10 mouse cellular contexts compared by ENCODE assay signal in the genomic region with DNA sequence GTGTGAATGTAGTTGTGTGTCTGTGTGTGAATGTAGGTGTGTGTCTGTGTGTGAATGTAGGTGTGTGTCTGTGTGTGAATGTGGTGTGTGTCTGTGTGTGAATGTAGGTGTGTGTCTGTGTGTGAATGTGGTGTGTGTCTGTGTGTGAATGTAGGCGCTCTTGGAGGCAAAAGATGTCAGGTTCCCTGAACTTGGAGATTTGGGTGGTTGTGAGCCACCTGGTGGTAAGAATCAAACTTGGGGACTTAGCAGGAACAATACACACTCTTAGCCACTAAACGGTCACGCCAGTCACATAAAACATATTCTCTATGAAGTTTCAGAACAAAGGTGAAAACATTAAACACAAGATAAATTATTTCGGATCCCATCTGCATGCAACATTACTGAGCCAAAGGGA. TPM values are rescaled to one million over a fixed set of nuclear protein-coding genes. Genes with fewer than 3 reads are reported as not detected.
A peak's percentile ranks its signal among the peaks of the same experiment; 100 is the strongest.
DNase-seq lines count a peak whose midpoint lies in the region; ATAC-seq lines count a peak whose summit lies in the region.
"Had no signal": no experiment of that assay in that cellular context is flagged by ENCODE, and none has a peak within 500 bp of the region (broad histone marks: within the 10 kb centered on the region; RNA-seq: fewer than 3 reads in every experiment).

No protein-coding gene starts in this region.

- H3K9ac ChIP-seq in kidney, embryonic 15.5 days: no peak overlapping the region
- no peak overlapping the region for H3K9ac ChIP-seq in neural tube, embryonic 15.5 days (replicated peaks)

- H3K4me2 ChIP-seq in kidney, embryonic 15.5 days: no peak overlapping the region
- H3K4me2 ChIP-seq in neural tube, embryonic 15.5 days: no peak overlapping the region

- H3K9me3 ChIP-seq in kidney, embryonic 15.5 days (replicated peaks): no peaks in the 10 kb centered on the region
- no peaks in the 10 kb centered on the region for H3K9me3 ChIP-seq in neural tube, embryonic 15.5 days (replicated peaks)

- no peaks in the 10 kb centered on the region for H3K27me3 ChIP-seq in kidney, embryonic 15.5 days
- H3K27me3 ChIP-seq in neural tube, embryonic 15.5 days (replicated peaks): no peaks in the 10 kb centered on the region

- no peak overlapping the region for H3K27ac ChIP-seq in kidney, embryonic 15.5 days
- no peak overlapping the region for H3K27ac ChIP-seq in neural tube, embryonic 15.5 days (replicated peaks)

- 69% methylated on average over 4 of the region's 4 CpGs for WGBS in kidney, embryonic 15.5 days
- 67% methylated on average over 4 of the region's 4 CpGs for WGBS in neural tube, embryonic 15.5 days

- DNase-seq in CD4-positive, CD25-positive, alpha-beta regulatory T cell, adult 2 months (ENCODE audit: low read depth, low spot score): peak; percentile 60
- peak; percentile 6 for DNase-seq in kidney, adult 9 months
- peak; percentile 23 for DNase-seq in CD4-positive helper T cell, adult 2 months (ENCODE audit: low read depth, low spot score)
- DNase-seq in lung, postnatal 14 days: peak; percentile 10
- no peak for DNase-seq in left cerebral cortex, adult 9 months (ENCODE audit: low spot score in 2 of 2)
- DNase-seq: spleen, adult 18-20 months had no signal

- H3K36me3 ChIP-seq in kidney, embryonic 15.5 days: no peaks in the 10 kb centered on the region
- peaks cover 10% of the 10 kb centered on the region; the same call in 1 of the 2 replicates for H3K36me3 ChIP-seq in neural tube, embryonic 15.5 days

- H3K4me3 ChIP-seq in kidney, embryonic 15.5 days (replicated peaks): no peak overlapping the region
- H3K4me3 ChIP-seq in neural tube, embryonic 15.5 days (replicated peaks): no peak overlapping the region

- ATAC-seq in CD4-positive, CD25-positive, alpha-beta regulatory T cell, adult 4 months: no peak
- ATAC-seq in kidney, embryonic 15.5 days (replicated peaks; ENCODE audit: low FRiP score): no peak
- no peak for ATAC-seq in neural tube, embryonic 15.5 days (ENCODE audit: low FRiP score)
- ATAC-seq: forebrain, embryonic 16.5 days had no signal

- H3K4me1 ChIP-seq in kidney, embryonic 15.5 days: peaks cover 6% of the 10 kb centered on the region; the same call in 1 of the 2 replicates
- H3K4me1 ChIP-seq in neural tube, embryonic 15.5 days: no peaks in the 10 kb centered on the region

RNA-seq across cellular contexts. Expression of gene Ica1, which starts 39.9 kb away (rescaled TPM):
- 1 to 10 TPM; 6.2 to 6.4 TPM for polyA plus RNA-seq in CD4-positive, CD25-positive, alpha-beta regulatory T cell, adult 4 months (2017; shearing (Covaris generic))
- polyA plus RNA-seq in kidney, embryonic 15.5 days (2015; fragmentation: Nextera tagmentation; extraction: Ambion mirVana): 27.9 and 28.1 TPM in 2 replicates
- polyA plus RNA-seq in neural tube, embryonic 15.5 days (2015; fragmentation: Nextera tagmentation; extraction: Ambion mirVana): 70.9 and 78.5 TPM in 2 replicates

Comparison
In these comparisons a context has a peak if more than half of its experiments do, and no peak if none do; other contexts are left out.
1. DNase-seq: peak in CD4-positive, CD25-positive, alpha-beta regulatory T cell, adult 2 months (single experiment), kidney, adult 9 months (single experiment), CD4-positive helper T cell, adult 2 months (single experiment) and lung, postnatal 14 days (single experiment); none in left cerebral cortex, adult 9 months (0 of 2).